Mouse (Mus musculus): ENCODE measurements at regions not wholly inside any gene's neighbourhood (a gene's known extent, or its start where the extent isn't known, plus 50 kb on each side); places are given as distances from the start of the nearest gene placed in this dataset.

DNA sequence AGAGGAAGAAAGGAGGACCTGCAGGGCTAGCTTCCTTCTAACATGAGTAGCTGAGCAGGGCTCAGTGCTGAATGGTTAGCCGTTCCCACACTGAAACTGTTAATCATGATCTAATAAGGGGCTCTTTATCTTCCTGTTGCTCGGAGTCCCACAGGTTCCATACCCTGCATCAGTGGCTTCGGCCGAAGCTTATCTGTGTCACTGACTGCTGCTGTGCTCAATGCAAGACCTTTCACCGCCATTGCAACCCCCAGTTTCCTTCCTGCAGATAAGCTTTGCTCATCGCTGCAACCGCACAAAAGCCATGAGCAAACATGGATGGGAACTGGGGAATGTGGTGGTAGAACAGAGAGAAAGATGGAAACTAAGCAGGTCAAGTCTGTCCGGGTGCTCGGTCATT, 63.5 kb upstream of the Ahr start:
- Histone ChIP-seq H3K9ac (no peak overlapping the region), H3K9me3 (no peaks in the 10 kb centered on the region), H3K4me2 (no peak overlapping the region), H3K4me1 (no peaks in the 10 kb centered on the region), H3K27me3 (no peaks in the 10 kb centered on the region), H3K27ac (no peak overlapping the region), H3K4me3 (replicated peaks) (no peak overlapping the region), H3K36me3 (replicated peaks) (no peaks in the 10 kb centered on the region)
- no peak for ATAC-seq (ENCODE audit: low FRiP score)
- WGBS, result 86% methylated on average over 9 of the region's 9 CpGs

DNA sequence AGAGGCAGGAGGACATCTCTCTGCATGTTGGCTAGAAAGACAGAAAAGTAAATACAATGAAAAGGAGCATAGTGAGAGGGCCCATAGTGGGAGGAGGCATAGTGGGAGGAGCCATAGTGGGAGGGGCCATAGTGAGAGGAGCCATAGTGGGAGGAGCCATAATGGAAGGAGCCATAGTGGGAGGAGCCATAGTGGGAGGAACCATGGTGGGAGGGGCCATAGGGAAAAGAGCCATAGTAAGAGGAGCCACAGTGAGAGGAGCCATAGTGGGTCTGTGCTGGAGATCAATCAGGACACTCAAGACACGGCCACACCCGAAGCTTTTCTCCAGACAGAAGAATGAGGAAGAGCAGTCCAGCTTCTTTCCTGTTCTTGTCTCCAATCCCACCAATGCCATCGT, 58.0 kb upstream of the Ahr start:
- Histone ChIP-seq H3K27me3 (no peaks in the 10 kb centered on the region), H3K36me3 (replicated peaks) (no peaks in the 10 kb centered on the region), H3K4me2 (no peak overlapping the region), H3K4me3 (replicated peaks) (no peak overlapping the region), H3K9me3 (no peaks in the 10 kb centered on the region), H3K4me1 (no peaks in the 10 kb centered on the region), H3K9ac (no peak overlapping the region), H3K27ac (no peak overlapping the region)
- ATAC-seq (ENCODE audit: low FRiP score), result no peak
- 94% methylated on average over 3 of the region's 3 CpGs for WGBS

All from forebrain, embryonic 12.5 days (tissue).